Mouse (Mus musculus): ENCODE measurements around the gene Dlx4. TPM values are rescaled to one million over a fixed set of nuclear protein-coding genes. Genes with fewer than 3 reads are reported as not detected.

Dlx4 gene
- not detected in 2 replicates for polyA plus RNA-seq (2015; fragmentation: Nextera tagmentation; extraction: Ambion mirVana)

GRCm38 (mm10) chr11:95145851-95146403, at the start of gene Dlx4:
Dlx4 (minus strand) TSS chr11:95146263.
- H3K9ac ChIP-seq (ENCODE audit: low read depth, low read length), result no peak within 1 kb of the TSS
- no peak for DNase-seq (ENCODE audit: low spot score)
- no peak for ATAC-seq (replicated peaks; ENCODE audit: low FRiP score, low read depth)
- H3K9me3 ChIP-seq (replicated peaks; ENCODE audit: low read length), result no peaks in the 10 kb centered on the region
- peak within 1 kb of the TSS; percentile 27 for H3K4me3 ChIP-seq (replicated peaks; ENCODE audit: low read depth, low read length)
- under 1% methylated on average over 48 of the region's 48 CpGs for WGBS
- peak within 1 kb of the TSS; percentile 51 for H3K4me2 ChIP-seq (ENCODE audit: low read length)
- peaks cover 15% of the 10 kb centered on the region for H3K4me1 ChIP-seq (replicated peaks; ENCODE audit: insufficient read depth, low read length)
- H3K36me3 ChIP-seq (ENCODE audit: insufficient read depth, low read length), result no peaks in the 10 kb centered on the region
- H3K27ac ChIP-seq, result no peak within 1 kb of the TSS
- H3K27me3 ChIP-seq (ENCODE audit: insufficient read depth, low read length), result peaks cover 92% of the 10 kb centered on the region
- TF ChIP-seq CTCF (IDR thresholded peaks at IDR 0.05; ENCODE audit: low read depth), result no peak

- WGBS, result 27% methylated on average over 11 of the region's 11 CpGs
- no peak overlapping the region for H3K4me3 ChIP-seq (replicated peaks; ENCODE audit: low read depth, low read length)
- no peak for TF ChIP-seq CTCF (IDR thresholded peaks at IDR 0.05; ENCODE audit: low read depth)
- peak; percentile 52 for ATAC-seq (replicated peaks; ENCODE audit: low FRiP score, low read depth)
- DNase-seq (ENCODE audit: low spot score), result no peak
- no peak overlapping the region for H3K4me2 ChIP-seq (ENCODE audit: low read length)
- H3K9ac ChIP-seq (ENCODE audit: low read depth, low read length), result no peak overlapping the region
- no peaks in the 10 kb centered on the region for H3K36me3 ChIP-seq (ENCODE audit: insufficient read depth, low read length)
- H3K27ac ChIP-seq, result no peak overlapping the region
- no peaks in the 10 kb centered on the region; the same call in 1 of the 2 replicates for H3K4me1 ChIP-seq (replicated peaks; ENCODE audit: insufficient read depth, low read length)
- no peaks in the 10 kb centered on the region for H3K27me3 ChIP-seq (ENCODE audit: insufficient read depth, low read length)
- H3K9me3 ChIP-seq (replicated peaks; ENCODE audit: low read length), result no peaks in the 10 kb centered on the region
Measured at GRCm38 (mm10) chr11:95189863-95190262, 43.8 kb upstream of the Dlx4 start.

DNA sequence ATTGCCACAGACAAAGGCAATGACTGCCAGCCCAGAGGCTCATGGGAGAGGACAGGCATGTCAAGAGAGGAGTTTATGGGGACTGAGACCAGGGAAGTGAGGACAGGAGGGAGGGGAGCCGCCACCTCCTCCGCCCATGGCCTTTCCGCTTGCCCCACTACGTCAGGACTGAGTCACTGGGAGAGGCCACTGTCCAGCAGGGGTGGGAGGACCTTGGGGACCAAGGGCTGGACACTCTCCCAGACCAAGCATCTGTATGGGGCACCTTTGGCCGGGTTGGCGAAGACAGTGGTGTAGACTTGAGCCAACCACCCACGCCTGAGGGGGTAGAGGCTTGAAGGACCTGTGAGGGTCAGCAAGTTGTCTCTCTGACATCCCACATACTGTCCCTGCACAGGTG, 40.8 kb upstream of the Dlx4 start:
- 78% methylated on average over 7 of the region's 7 CpGs for WGBS
- H3K27ac ChIP-seq, result no peak overlapping the region
- peaks cover 6% of the 10 kb centered on the region; the same call in 1 of the 2 replicates for H3K4me1 ChIP-seq (replicated peaks; ENCODE audit: insufficient read depth, low read length)
- no peak overlapping the region for H3K4me3 ChIP-seq (replicated peaks; ENCODE audit: low read depth, low read length)
- TF ChIP-seq CTCF (IDR thresholded peaks at IDR 0.05; ENCODE audit: low read depth), result no peak
- no peak for DNase-seq (ENCODE audit: low spot score)
- no peak overlapping the region for H3K4me2 ChIP-seq (ENCODE audit: low read length)
- no peak overlapping the region for H3K9ac ChIP-seq (ENCODE audit: low read depth, low read length)
- no peaks in the 10 kb centered on the region for H3K36me3 ChIP-seq (ENCODE audit: insufficient read depth, low read length)
- no peaks in the 10 kb centered on the region for H3K27me3 ChIP-seq (ENCODE audit: insufficient read depth, low read length)
- no peaks in the 10 kb centered on the region for H3K9me3 ChIP-seq (replicated peaks; ENCODE audit: low read length)
- ATAC-seq (replicated peaks; ENCODE audit: low FRiP score, low read depth), result no peak

DNA sequence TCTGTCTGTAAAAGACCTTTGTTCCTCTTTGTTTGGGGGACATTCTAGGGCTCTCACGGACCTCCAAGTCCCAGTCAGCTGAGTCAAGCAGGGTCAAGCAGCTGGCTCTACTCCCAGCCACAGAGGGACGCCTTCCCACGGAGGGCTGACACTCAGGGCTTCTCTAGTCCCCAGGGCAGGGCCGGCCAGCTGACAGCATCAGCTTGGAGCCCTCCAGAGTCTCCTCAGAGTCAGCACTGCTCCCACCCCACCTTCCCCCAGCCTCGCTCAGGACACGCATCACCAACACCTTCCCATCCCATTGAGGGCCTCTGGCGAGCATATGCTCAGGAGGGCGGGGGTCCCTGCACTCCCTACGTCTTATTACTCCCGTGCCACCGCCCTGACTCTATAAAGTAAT, 39.6 kb upstream of the Dlx4 start:
- Histone ChIP-seq H3K4me2 (ENCODE audit: low read length) (no peak overlapping the region), H3K4me1 (replicated peaks; ENCODE audit: insufficient read depth, low read length) (peaks cover 8% of the 10 kb centered on the region; the same call in 1 of the 2 replicates), H3K36me3 (ENCODE audit: insufficient read depth, low read length) (no peaks in the 10 kb centered on the region), H3K27ac (no peak overlapping the region), H3K9me3 (replicated peaks; ENCODE audit: low read length) (no peaks in the 10 kb centered on the region), H3K9ac (ENCODE audit: low read depth, low read length) (no peak overlapping the region), H3K27me3 (ENCODE audit: insufficient read depth, low read length) (no peaks in the 10 kb centered on the region), H3K4me3 (replicated peaks; ENCODE audit: low read depth, low read length) (no peak overlapping the region)
- WGBS, result 21% methylated on average over 11 of the region's 11 CpGs
- ATAC-seq (replicated peaks; ENCODE audit: low FRiP score, low read depth) (no peak; the same call in 1 of the 2 replicates), DNase-seq (ENCODE audit: low spot score) (peak; percentile 60)
- TF ChIP-seq CTCF (IDR thresholded peaks at IDR 0.05; ENCODE audit: low read depth), result no peak

DNA sequence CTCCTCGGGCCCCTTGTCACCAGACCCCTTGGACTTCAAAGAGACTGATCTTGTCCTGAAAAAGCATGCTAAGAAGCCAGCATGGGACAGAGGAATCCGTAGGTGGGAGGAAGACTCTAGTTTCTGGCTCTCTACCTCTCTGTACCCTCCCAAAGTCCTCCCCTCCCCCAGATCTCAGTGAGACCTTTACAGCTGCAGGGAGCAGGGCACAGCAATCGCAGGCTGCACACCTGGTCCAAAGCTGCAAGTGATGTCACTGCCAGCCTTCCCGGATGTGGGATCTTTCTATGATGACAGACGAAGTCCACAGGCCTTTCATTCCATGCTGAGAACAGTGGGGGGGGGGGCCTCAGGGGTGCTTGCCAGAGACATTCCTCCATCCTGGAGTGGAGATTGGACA, 38.5 kb upstream of the Dlx4 start:
- no peak for TF ChIP-seq CTCF (IDR thresholded peaks at IDR 0.05; ENCODE audit: low read depth)
- Histone ChIP-seq H3K4me3 (replicated peaks; ENCODE audit: low read depth, low read length) (no peak overlapping the region), H3K27me3 (ENCODE audit: insufficient read depth, low read length) (no peaks in the 10 kb centered on the region), H3K36me3 (ENCODE audit: insufficient read depth, low read length) (no peaks in the 10 kb centered on the region), H3K9me3 (replicated peaks; ENCODE audit: low read length) (no peaks in the 10 kb centered on the region), H3K4me1 (replicated peaks; ENCODE audit: insufficient read depth, low read length) (peaks cover 8% of the 10 kb centered on the region; the same call in 1 of the 2 replicates), H3K27ac (no peak overlapping the region), H3K9ac (ENCODE audit: low read depth, low read length) (no peak overlapping the region), H3K4me2 (ENCODE audit: low read length) (no peak overlapping the region)
- DNase-seq (ENCODE audit: low spot score), result no peak
- no peak for ATAC-seq (replicated peaks; ENCODE audit: low FRiP score, low read depth)
- WGBS, result 41% methylated on average over 5 of the region's 5 CpGs

- no peak overlapping the region for H3K9ac ChIP-seq (ENCODE audit: low read depth, low read length)
- no peak for DNase-seq (ENCODE audit: low spot score)
- no peak overlapping the region for H3K27ac ChIP-seq
- WGBS, result 46% methylated on average over 12 of the region's 12 CpGs
- no peak overlapping the region for H3K4me3 ChIP-seq (replicated peaks; ENCODE audit: low read depth, low read length)
- no peak overlapping the region for H3K4me2 ChIP-seq (ENCODE audit: low read length)
- no peak for ATAC-seq (replicated peaks; ENCODE audit: low FRiP score, low read depth)
- TF ChIP-seq CTCF (IDR thresholded peaks at IDR 0.05; ENCODE audit: low read depth), result no peak
- no peaks in the 10 kb centered on the region for H3K9me3 ChIP-seq (replicated peaks; ENCODE audit: low read length)
- H3K4me1 ChIP-seq (replicated peaks; ENCODE audit: insufficient read depth, low read length), result 0 out of 2 replicates have a peak, but pooled peaks cover 8% of the 10 kb centered on the region
- H3K36me3 ChIP-seq (ENCODE audit: insufficient read depth, low read length), result no peaks in the 10 kb centered on the region
- H3K27me3 ChIP-seq (ENCODE audit: insufficient read depth, low read length), result no peaks in the 10 kb centered on the region
Measured at GRCm38 (mm10) chr11:95179311-95179710, 33.2 kb upstream of the Dlx4 start.

- ATAC-seq (replicated peaks; ENCODE audit: low FRiP score, low read depth) (no peak), DNase-seq (ENCODE audit: low spot score) (no peak)
- no peak overlapping the region for H3K27ac ChIP-seq
- no peaks in the 10 kb centered on the region for H3K4me1 ChIP-seq (replicated peaks; ENCODE audit: insufficient read depth, low read length)
- H3K27me3 ChIP-seq (ENCODE audit: insufficient read depth, low read length), result no peaks in the 10 kb centered on the region
- H3K4me2 ChIP-seq (ENCODE audit: low read length), result no peak overlapping the region
- no peak overlapping the region for H3K9ac ChIP-seq (ENCODE audit: low read depth, low read length)
- no peak overlapping the region for H3K4me3 ChIP-seq (replicated peaks; ENCODE audit: low read depth, low read length)
- no peaks in the 10 kb centered on the region for H3K9me3 ChIP-seq (replicated peaks; ENCODE audit: low read length)
- WGBS, result 59% methylated on average over 4 of the region's 5 CpGs
- no peaks in the 10 kb centered on the region for H3K36me3 ChIP-seq (ENCODE audit: insufficient read depth, low read length)
- TF ChIP-seq CTCF (IDR thresholded peaks at IDR 0.05; ENCODE audit: low read depth), result no peak
Measured at GRCm38 (mm10) chr11:95165857-95166256, 19.8 kb upstream of the Dlx4 start.

Data from kidney, postnatal 0 days (tissue).